Mouse (Mus musculus) thymus, postnatal 36 days (tissue): ENCODE measurements at regions not wholly inside any gene's neighbourhood (a gene's known extent, or its start where the extent isn't known, plus 50 kb on each side); places are given as distances from the start of the nearest gene placed in this dataset.
"Not testable (repeated sequence)": the region's sequence is repeated elsewhere in the genome, so short reads cannot be mapped to it uniquely, and the experiment has no call there.

Experiments
- DNase-seq, 2 experiments: peaks; one replicate each; pipeline ENCODE4 v3.0.0; 2022; ENCODE audit warnings: mixed read lengths in 2 of 2

- no peak for DNase-seq
Observed at GRCm38 (mm10) chr1:137289456-137289855, 329.2 kb upstream of the Nr5a2 start.

DNA sequence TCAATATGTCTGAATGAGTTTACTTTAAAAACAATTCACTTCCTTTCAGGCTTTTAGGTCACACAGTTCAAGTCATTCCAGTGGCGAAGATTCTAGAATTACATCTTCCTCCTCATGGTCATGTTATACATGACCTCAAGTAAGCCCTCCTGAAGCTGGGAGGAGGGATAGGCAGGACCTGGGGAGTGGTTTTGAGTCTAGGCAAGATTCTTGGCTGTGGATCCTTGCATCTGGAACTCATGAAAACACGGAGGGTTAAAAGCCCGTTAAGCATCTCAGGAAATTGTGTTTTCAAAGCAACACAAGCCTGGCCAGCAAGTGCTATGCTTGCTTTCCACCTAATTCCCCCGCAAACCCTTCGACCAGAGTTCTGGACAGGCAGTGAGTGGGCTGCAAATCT, 323.0 kb upstream of the Nr5a2 start:
- DNase-seq = no peak

DNA sequence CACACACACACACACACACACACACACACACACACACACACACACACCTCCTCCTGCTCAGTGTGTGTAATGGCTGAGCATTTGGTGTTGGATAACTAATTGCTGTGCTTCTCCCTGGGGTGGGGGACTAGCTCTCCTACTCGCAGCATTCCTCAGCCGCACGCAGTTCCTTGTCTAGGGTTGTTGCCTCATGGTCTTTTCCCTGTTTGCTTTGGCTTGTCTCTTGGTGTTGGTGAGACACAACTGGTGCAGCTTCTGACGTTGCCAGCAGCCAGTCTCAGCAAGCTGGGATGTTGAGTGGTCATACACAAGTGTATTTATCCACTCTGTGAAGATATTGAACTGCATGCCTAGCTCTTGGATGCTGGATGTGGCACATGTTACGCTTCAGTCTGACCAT, 322.2 kb upstream of the Nr5a2 start:
- DNase-seq = no peak

GRCm38 (mm10) chr1:137280391-137281386, 320.4 kb upstream of the Nr5a2 start:
- DNase-seq = no peak

GRCm38 (mm10) chr1:137279981-137280380, 319.7 kb upstream of the Nr5a2 start:
- DNase-seq = no peak

- DNase-seq = no peak
Observed at GRCm38 (mm10) chr1:137270659-137271612, 310.7 kb upstream of the Nr5a2 start.

DNA sequence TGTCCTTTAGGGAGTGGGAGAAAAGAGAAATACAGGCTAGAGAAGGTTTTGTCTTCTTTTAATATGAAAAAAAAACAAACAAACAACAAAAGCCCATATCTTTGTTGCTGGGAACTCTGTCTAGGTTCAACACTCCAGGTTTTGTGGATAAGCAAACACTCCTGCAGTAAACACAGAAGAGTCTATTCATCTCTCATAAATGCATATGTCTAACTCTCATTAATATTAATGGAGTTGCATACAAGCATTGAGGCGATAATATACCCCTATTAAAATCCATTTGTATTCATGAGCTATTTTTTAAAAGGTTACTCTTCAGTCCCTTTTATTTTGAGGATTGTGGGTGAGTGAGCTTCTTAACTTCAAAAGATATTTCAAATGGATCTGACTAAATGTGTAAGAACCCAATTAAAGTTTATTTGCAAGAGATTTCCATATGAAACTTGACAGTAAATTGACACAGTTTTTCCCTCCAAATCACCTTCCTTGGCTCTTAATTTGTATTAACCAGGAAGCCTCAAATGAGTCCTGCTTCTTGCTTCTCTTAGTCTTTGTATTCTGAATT, 302.6 kb upstream of the Nr5a2 start:
- DNase-seq = no peak

- no peak for DNase-seq
Observed at GRCm38 (mm10) chr1:137262121-137262525, 301.9 kb upstream of the Nr5a2 start.

- no peak for DNase-seq
Observed at GRCm38 (mm10) chr1:137256294-137256693, 296.0 kb upstream of the Nr5a2 start.

- DNase-seq = no peak
Observed at GRCm38 (mm10) chr1:137255041-137255440, 294.8 kb upstream of the Nr5a2 start.

DNA sequence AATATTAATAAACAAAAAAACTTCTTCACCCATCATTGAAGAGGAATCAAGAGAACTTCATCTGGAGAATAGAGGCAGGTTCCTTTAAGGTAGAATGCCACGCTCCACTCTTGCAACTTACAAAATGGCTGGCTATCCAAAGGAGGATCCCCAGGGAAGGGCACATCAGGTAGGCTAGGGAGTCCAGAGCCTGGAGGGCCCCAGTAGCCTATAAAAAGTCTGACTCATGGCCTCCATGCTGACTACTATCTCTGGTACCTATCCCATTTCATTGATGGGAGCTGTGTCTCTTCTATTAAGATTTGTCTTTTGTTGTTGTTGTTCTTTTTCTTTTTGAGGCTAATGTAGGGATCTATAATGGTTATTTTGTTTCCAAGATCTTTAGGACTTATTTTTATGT, 294.4 kb upstream of the Nr5a2 start:
- no peak for DNase-seq

- DNase-seq = no peak
Observed at GRCm38 (mm10) chr1:137227098-137227485, 266.8 kb upstream of the Nr5a2 start.

GRCm38 (mm10) chr1:137226479-137227097, 266.3 kb upstream of the Nr5a2 start:
- DNase-seq = peak; percentile 13 to 15

- DNase-seq = no peak
Observed at GRCm38 (mm10) chr1:137225418-137225817, 265.2 kb upstream of the Nr5a2 start.

- no peak for DNase-seq
Observed at GRCm38 (mm10) chr1:137223052-137223451, 262.8 kb upstream of the Nr5a2 start.

GRCm38 (mm10) chr1:137221087-137222057, 261.1 kb upstream of the Nr5a2 start:
- no peak for DNase-seq

DNA sequence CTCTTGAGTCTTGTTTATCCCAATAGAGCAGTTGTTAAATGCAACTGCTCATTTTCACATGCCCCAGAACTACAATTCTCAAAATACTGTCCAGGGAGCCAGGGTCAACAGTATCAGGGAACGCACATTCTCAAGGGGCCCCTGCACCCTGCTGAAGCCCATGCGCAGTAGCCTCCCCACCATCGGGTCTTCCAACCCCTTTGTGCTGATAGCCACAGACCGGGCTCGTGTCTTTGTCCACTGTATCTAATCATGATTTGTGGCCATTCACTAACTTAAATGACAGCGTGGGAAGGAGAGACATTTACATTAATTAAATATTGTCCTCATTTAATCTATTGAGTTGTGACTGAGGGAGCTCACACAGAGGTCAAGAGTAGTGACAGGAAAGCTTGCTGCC, 260.0 kb upstream of the Nr5a2 start:
- DNase-seq = no peak

DNA sequence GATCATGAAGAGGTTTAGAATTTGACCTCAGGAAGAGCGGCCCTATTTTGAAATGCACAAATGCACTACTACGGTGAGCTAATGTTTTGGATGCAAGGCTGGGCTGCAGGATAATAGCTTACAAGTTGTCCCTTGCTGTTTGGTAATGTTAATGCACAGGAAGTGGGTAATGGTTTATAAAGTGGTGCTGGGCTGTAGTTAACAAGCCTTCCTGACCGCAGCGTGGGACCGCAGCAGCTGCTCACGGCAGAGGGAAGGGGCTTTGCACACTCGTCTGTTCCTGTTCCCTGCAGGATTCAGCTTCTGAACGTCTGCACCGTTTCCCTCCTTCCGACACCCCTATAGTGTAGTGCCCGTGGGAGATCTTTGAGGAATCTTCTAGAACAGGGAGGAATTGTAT, 258.4 kb upstream of the Nr5a2 start:
- DNase-seq = peak in 1 of 2 experiments; percentile 9

DNA sequence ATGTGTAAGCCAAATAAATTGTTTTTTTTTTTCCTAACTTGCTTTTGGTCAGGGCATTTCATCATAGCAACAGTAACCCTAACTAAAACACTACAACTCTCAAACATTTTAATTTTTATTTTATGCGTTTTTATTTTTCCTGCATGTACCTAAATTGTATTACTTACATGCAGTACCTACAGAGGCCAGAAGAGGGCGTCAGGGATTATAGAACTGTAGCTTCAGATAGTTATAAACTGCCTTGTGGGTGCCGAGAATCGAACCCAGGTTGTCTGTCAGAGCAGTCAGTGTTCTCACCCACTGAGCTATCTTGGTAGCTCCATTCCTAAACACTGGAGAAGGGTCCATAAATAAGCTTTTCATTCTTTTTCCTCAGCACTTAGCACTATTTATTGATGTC, 257.8 kb upstream of the Nr5a2 start:
- no peak for DNase-seq

GRCm38 (mm10) chr1:137217206-137217605, 257.0 kb upstream of the Nr5a2 start:
- DNase-seq = no peak

GRCm38 (mm10) chr1:137214328-137214727, 254.1 kb upstream of the Nr5a2 start:
- DNase-seq = not testable (repeated sequence)
